Mouse (Mus musculus): Measurements from ENCODE around the gene St3gal3. TPM values are rescaled to one million over a fixed set of nuclear protein-coding genes. Genes with fewer than 3 reads are reported as not detected.

Gene St3gal3
- polyA plus RNA-seq, 1 experiment from 2014 or later: 12.5 TPM

GRCm38 (mm10) chr4:117893376-117893775 is 241.3 kb downstream of the St3gal3 start:
- Histone ChIP-seq H3K4me2 (replicated peaks) (no peak overlapping the region), H3K4me3 (replicated peaks) (no peak overlapping the region), H3K9ac (replicated peaks) (no peak overlapping the region), H3K36me3 (peaks cover 60% of the 10 kb centered on the region), H3K27ac (no peak overlapping the region), H3K4me1 (replicated peaks) (peaks cover 16% of the 10 kb centered on the region), H3K27me3 (no peaks in the 10 kb centered on the region), H3K9me3 (no peaks in the 10 kb centered on the region)
- WGBS: 30% methylated on average over 9 of the region's 9 CpGs
- no peak for ATAC-seq

GRCm38 (mm10) chr4:117891738-117892161 is 243.0 kb downstream of the St3gal3 start, which contains the start of gene Dph2:
Gene Dph2, minus strand, starts transcription at chr4:117892032.
- peak; percentile 86 for ATAC-seq

GRCm38 (mm10) chr4:117890750-117891149 is 244.0 kb downstream of the St3gal3 start:
- H3K9me3 ChIP-seq: no peaks in the 10 kb centered on the region
- H3K27ac ChIP-seq: no peak overlapping the region
- H3K4me1 ChIP-seq (replicated peaks): peaks cover 30% of the 10 kb centered on the region
- peaks cover 37% of the 10 kb centered on the region for H3K36me3 ChIP-seq
- no peaks in the 10 kb centered on the region for H3K27me3 ChIP-seq
- H3K4me3 ChIP-seq (replicated peaks): peak overlapping the region; percentile 79
- ATAC-seq: no peak
- 46% methylated on average over 8 of the region's 8 CpGs for WGBS
- H3K9ac ChIP-seq (replicated peaks): peak overlapping the region; percentile 61; the same call in 1 of the 2 replicates
- H3K4me2 ChIP-seq (replicated peaks): peak overlapping the region; percentile 95

More at GRCm38 (mm10) chr4:117891738-117892161, 243.0 kb downstream of the St3gal3 start, which contains the start of gene Dph2:
- Histone ChIP-seq H3K4me2 (replicated peaks) (peak within 1 kb of the TSS; percentile 95), H3K27ac (no peak within 1 kb of the TSS), H3K4me3 (replicated peaks) (peak within 1 kb of the TSS; percentile 79), H3K27me3 (no peaks in the 10 kb centered on the region), H3K4me1 (replicated peaks) (peaks cover 21% of the 10 kb centered on the region), H3K36me3 (peaks cover 47% of the 10 kb centered on the region), H3K9ac (replicated peaks) (peak within 1 kb of the TSS; percentile 61), H3K9me3 (no peaks in the 10 kb centered on the region)
- under 1% methylated on average over 21 of the region's 21 CpGs for WGBS

- Histone ChIP-seq H3K4me2 (replicated peaks) (no peak overlapping the region), H3K9me3 (no peaks in the 10 kb centered on the region), H3K4me3 (replicated peaks) (no peak overlapping the region), H3K27ac (no peak overlapping the region), H3K4me1 (replicated peaks) (peaks cover 37% of the 10 kb centered on the region), H3K36me3 (peaks cover 37% of the 10 kb centered on the region), H3K27me3 (no peaks in the 10 kb centered on the region), H3K9ac (replicated peaks) (no peak overlapping the region)
- ATAC-seq: no peak
- 92% methylated on average over 14 of the region's 14 CpGs for WGBS
Observed at GRCm38 (mm10) chr4:117890031-117890430, 244.7 kb downstream of the St3gal3 start.

GRCm38 (mm10) chr4:117889471-117889870 is 245.2 kb downstream of the St3gal3 start:
- WGBS: 92% methylated on average over 15 of the region's 15 CpGs
- H3K4me2 ChIP-seq (replicated peaks): no peak overlapping the region
- no peaks in the 10 kb centered on the region for H3K9me3 ChIP-seq
- no peaks in the 10 kb centered on the region for H3K27me3 ChIP-seq
- no peak overlapping the region for H3K4me3 ChIP-seq (replicated peaks)
- H3K9ac ChIP-seq (replicated peaks): no peak overlapping the region
- H3K27ac ChIP-seq: no peak overlapping the region
- H3K4me1 ChIP-seq (replicated peaks): peaks cover 42% of the 10 kb centered on the region
- no peak for ATAC-seq
- peaks cover 37% of the 10 kb centered on the region for H3K36me3 ChIP-seq

GRCm38 (mm10) chr4:117887920-117888319 is 246.8 kb downstream of the St3gal3 start:
- no peak for ATAC-seq
- no peak overlapping the region; the same call in 1 of the 2 replicates for H3K4me3 ChIP-seq (replicated peaks)
- H3K36me3 ChIP-seq: peaks cover 32% of the 10 kb centered on the region
- no peaks in the 10 kb centered on the region for H3K9me3 ChIP-seq
- H3K27me3 ChIP-seq: no peaks in the 10 kb centered on the region
- 75% methylated on average over 2 of the region's 2 CpGs for WGBS
- no peak overlapping the region for H3K27ac ChIP-seq
- peaks cover 53% of the 10 kb centered on the region for H3K4me1 ChIP-seq (replicated peaks)
- no peak overlapping the region for H3K9ac ChIP-seq (replicated peaks)
- peak overlapping the region; percentile 93 for H3K4me2 ChIP-seq (replicated peaks)

GRCm38 (mm10) chr4:117887133-117887532 is 247.6 kb downstream of the St3gal3 start, which contains the start of gene Atp6v0b:
Gene Atp6v0b, minus strand, starts transcription at chr4:117887333.
- Histone ChIP-seq H3K27me3 (no peaks in the 10 kb centered on the region), H3K4me1 (replicated peaks) (peaks cover 56% of the 10 kb centered on the region), H3K4me3 (replicated peaks) (peak within 1 kb of the TSS; percentile 96), H3K9me3 (no peaks in the 10 kb centered on the region), H3K27ac (no peak within 1 kb of the TSS), H3K36me3 (peaks cover 32% of the 10 kb centered on the region), H3K4me2 (replicated peaks) (peak within 1 kb of the TSS; percentile 93), H3K9ac (replicated peaks) (peak within 1 kb of the TSS; percentile 95)
- peak; percentile 85 for ATAC-seq
- WGBS: under 1% methylated on average over 37 of the region's 37 CpGs

- Histone ChIP-seq H3K4me2 (replicated peaks) (peak overlapping the region; percentile 93), H3K4me3 (replicated peaks) (peak overlapping the region; percentile 96), H3K36me3 (peaks cover 32% of the 10 kb centered on the region), H3K27me3 (no peaks in the 10 kb centered on the region), H3K4me1 (replicated peaks) (peaks cover 59% of the 10 kb centered on the region), H3K9me3 (no peaks in the 10 kb centered on the region), H3K27ac (no peak overlapping the region), H3K9ac (replicated peaks) (peak overlapping the region; percentile 95)
- ATAC-seq: no peak
- WGBS: 3% methylated on average over 23 of the region's 24 CpGs
Observed at GRCm38 (mm10) chr4:117886644-117887043, 248.1 kb downstream of the St3gal3 start.

- 84% methylated on average over 9 of the region's 9 CpGs for WGBS
- Histone ChIP-seq H3K4me3 (replicated peaks) (peak overlapping the region; percentile 96), H3K9ac (replicated peaks) (peak overlapping the region; percentile 95), H3K27me3 (no peaks in the 10 kb centered on the region), H3K9me3 (no peaks in the 10 kb centered on the region), H3K4me1 (replicated peaks) (peaks cover 60% of the 10 kb centered on the region), H3K36me3 (peaks cover 35% of the 10 kb centered on the region), H3K27ac (no peak overlapping the region), H3K4me2 (replicated peaks) (peak overlapping the region; percentile 93)
- no peak for ATAC-seq
Observed at GRCm38 (mm10) chr4:117885994-117886393, 248.7 kb downstream of the St3gal3 start.

- Histone ChIP-seq H3K27ac (no peak overlapping the region), H3K36me3 (peaks cover 42% of the 10 kb centered on the region), H3K4me1 (replicated peaks) (peaks cover 63% of the 10 kb centered on the region), H3K27me3 (no peaks in the 10 kb centered on the region), H3K4me2 (replicated peaks) (no peak overlapping the region), H3K9ac (replicated peaks) (no peak overlapping the region), H3K9me3 (no peaks in the 10 kb centered on the region), H3K4me3 (replicated peaks) (no peak overlapping the region)
- 96% methylated on average over 10 of the region's 10 CpGs for WGBS
- no peak for ATAC-seq
Observed at GRCm38 (mm10) chr4:117885093-117885492, 249.6 kb downstream of the St3gal3 start.

GRCm38 (mm10) chr4:117884146-117884545 is 250.6 kb downstream of the St3gal3 start:
- no peak for ATAC-seq
- peak overlapping the region; percentile 94 for H3K9ac ChIP-seq (replicated peaks)
- peaks cover 72% of the 10 kb centered on the region for H3K4me1 ChIP-seq (replicated peaks)
- H3K36me3 ChIP-seq: peaks cover 41% of the 10 kb centered on the region
- WGBS: 100% methylated on average over 1 of the region's 1 CpGs
- no peaks in the 10 kb centered on the region for H3K27me3 ChIP-seq
- H3K4me2 ChIP-seq (replicated peaks): peak overlapping the region; percentile 88
- no peak overlapping the region for H3K27ac ChIP-seq
- H3K9me3 ChIP-seq: no peaks in the 10 kb centered on the region
- H3K4me3 ChIP-seq (replicated peaks): peak overlapping the region; percentile 83

GRCm38 (mm10) chr4:117882701-117883691 is 251.7 kb downstream of the St3gal3 start, which contains the start of gene B4galt2:
Gene B4galt2, minus strand, starts transcription at chr4:117883487.
- Histone ChIP-seq H3K9me3 (no peaks in the 10 kb centered on the region), H3K4me1 (replicated peaks) (peaks cover 81% of the 10 kb centered on the region), H3K9ac (replicated peaks) (peak within 1 kb of the TSS; percentile 94), H3K4me2 (replicated peaks) (peak within 1 kb of the TSS; percentile 88), H3K27ac (peak within 1 kb of the TSS; percentile 84), H3K4me3 (replicated peaks) (peak within 1 kb of the TSS; percentile 83), H3K27me3 (no peaks in the 10 kb centered on the region), H3K36me3 (peaks cover 41% of the 10 kb centered on the region)
- ATAC-seq: peak; percentile 44
- WGBS: under 1% methylated on average over 97 of the region's 103 CpGs
